Mouse (Mus musculus): Measurements from ENCODE around the gene 9130213A22Rik.

Gene 9130213A22Rik

GRCm38 (mm10) chr11:69123693-69124497, 1.5 kb upstream of the 9130213A22Rik start:
- peak; percentile 76 to 90 for DNase-seq (ENCODE audit: low spot score in 2 of 2)

DNA sequence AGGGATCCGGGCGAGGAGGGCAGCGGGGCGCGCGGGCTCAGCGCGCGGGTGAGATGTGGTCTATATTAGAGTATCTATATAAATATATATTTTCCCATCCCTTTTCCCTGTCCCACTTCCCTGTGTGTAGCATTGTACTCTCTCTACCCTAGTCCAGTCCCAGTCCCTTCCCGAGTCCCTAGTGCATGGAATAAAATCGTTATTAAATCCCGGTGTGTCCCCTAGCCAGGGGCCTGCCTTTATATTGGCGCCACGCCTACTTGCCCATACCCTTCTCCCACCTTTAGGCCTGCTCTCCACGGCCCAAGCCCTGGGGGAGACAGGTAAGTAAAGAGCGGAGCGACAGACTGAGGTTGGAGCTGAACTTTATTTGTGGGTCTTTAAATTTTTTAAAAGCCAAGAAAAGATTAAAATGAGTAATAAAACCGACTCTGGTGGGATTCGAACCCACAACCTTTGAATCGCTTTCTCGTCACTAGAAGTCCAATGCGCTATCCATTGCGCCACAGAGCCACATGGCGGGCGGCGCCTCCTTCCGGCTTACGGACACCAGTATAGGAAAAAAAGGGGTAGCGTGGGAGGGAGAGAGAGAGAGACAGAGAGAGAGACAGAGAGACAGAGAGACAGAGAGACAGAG, 785 bp upstream of the 9130213A22Rik start:
- peak; percentile 91 to 95 for DNase-seq (ENCODE audit: low spot score in 2 of 2)

DNA sequence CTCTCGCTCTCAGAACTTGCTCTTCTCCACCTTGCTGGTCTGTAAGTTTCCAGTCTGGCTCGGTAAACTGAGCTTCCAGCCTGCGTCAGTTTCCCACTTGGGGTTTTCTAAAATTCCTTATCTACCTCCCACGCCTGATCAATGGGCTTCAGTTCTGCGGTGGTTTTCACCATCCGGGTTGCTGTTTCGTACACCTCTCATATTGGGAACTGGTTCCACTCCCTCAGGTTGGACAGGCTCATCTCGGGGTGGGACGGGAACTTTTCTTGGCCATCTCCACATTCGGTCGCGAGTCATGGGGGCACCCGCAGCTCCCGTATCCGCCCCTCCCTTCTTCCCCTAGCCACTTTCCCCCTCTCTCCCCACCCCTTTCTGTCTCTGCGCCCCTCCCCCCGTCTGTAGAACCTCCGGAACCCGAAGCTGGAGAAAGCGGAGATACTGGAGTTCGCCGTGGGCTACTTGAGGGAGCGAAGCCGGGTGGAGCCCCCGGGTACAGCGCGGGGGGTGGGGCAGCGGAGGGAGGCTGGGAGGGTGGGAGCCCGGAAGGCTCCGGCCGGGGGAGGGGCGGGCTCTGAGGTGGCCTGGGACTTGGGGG, 551 bp downstream of the 9130213A22Rik start:
- peak in 1 of 2 experiments; percentile 32 for DNase-seq (ENCODE audit: low spot score in 2 of 2)

DNA sequence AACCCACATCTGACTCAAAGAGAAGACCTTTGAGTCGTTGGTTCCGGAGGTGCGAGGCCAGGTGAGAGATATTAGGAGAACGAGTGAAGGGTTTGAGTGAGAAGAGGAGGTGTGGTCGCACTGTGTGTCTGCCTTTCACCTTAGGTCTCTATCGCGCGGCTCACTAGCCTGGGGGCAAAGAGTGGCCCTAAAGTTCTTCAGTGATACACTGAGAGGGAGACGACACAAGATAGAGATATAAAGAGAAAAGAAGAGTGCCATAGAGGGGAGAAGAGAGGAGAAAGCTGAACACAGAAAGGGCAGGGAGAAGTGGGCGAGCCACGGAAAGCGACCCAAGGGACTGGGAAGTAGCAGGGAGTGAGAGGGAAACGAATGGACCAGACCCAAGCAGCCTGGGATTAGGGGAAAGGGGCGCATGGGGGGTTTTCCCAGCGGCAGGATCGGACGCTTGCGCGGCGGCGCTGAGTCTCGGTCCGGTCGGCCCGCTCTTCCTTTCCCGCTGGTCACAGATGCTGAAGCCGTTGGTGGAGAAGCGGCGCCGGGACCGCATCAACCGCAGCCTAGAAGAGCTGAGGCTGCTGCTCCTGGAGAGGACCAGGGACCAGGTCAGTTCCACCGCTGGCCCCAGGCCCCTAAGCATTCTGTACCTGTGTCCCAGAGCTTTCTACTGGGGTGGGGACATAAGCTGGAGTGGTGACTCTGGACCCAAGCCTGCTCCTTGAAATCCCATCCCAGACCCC, 1.2 kb downstream of the 9130213A22Rik start:
- DNase-seq (ENCODE audit: low spot score in 2 of 2), result no peak

- DNase-seq (ENCODE audit: low spot score in 2 of 2), result no peak
Observed at GRCm38 (mm10) chr11:69120221-69121000, 2.0 kb downstream of the 9130213A22Rik start, which contains the start of gene Hes7. Gene Hes7 (plus strand): TSS chr11:69120404.

DNA sequence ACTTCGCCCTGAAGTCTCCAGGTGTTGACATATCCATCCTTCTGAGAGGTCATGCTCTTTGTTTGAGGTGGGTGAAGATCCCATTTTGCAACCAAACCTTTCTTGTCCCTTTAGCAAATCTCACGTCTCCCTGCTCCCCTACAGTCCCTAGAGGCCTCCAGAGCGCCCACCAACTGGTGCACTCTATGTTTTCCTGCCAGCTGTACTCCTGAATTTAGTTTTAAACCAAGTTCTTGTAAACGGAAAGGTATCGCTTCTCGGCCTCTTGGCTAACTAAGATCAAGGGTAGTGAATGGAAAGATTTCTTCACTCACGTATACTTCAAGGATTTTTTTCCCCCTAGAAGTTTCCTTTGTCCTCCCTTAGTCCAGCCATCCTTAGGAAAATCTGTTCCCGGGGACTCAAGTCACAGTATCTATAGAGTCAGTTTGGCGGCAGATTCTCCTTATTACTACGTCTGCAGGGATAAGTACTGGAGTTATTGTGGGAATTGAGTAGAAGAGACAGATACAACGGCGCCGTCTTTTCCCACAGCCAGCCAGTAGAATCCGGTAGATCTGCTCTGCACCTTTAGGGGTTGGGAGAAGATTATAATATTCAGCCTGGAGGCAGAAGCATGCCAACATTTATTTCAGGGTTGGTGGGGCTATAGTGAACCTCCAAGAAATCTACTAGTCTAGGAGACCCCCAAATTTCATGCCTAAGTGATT, 2.8 kb downstream of the 9130213A22Rik start:
- DNase-seq (ENCODE audit: low spot score in 2 of 2), result no peak

GRCm38 (mm10) chr11:69118765-69119164, 3.6 kb downstream of the 9130213A22Rik start:
- DNase-seq (ENCODE audit: low spot score in 2 of 2), result peak; percentile 70 to 89

DNA sequence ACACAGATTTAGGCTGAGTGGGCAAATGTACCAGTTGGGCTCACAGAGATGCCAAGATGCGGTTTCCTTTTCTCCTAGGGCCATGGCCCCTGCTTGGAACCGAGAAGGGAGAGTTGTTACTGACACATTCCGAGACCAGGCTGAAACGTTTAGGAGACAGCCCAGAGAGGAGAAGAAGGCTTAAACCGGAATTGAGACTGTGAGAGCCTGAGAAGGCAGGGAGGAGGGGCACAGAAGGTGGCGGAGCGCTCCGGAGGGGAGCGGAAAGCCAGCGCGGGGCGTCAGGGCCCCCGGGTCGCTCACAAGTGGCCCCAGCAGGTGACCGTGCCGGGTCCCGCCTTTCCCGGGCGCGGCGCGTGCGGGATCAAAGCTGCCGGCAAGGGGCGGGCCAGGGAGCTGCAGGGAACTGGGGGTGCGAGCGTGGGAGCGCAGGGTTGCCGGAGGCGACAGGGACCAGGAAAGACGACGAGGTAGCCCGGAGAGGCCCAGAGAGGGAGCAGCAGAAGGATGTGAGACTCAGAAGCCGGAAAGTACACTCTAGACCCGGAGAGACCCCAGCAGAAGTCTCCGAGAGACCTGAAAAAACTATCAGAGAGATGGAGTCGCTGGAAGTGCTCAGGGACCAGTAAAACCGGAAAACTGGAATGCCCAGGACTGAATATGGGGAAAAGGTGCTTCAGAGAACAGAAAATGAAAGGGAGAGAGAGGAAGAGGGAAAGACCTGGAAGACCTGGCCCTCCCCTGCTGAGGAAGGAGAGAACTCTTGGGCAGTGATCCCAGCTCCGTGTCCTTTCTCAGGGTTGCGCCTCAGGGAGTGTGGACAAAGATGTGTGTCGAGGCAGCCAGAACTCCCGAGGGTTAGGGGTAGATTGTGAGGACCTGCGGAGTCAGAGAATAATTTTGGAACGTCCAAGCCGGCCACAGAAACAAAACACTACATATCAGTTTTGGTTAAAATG, 4.4 kb downstream of the 9130213A22Rik start:
- peak in 1 of 2 experiments; percentile 46 for DNase-seq (ENCODE audit: low spot score in 2 of 2)

DNA sequence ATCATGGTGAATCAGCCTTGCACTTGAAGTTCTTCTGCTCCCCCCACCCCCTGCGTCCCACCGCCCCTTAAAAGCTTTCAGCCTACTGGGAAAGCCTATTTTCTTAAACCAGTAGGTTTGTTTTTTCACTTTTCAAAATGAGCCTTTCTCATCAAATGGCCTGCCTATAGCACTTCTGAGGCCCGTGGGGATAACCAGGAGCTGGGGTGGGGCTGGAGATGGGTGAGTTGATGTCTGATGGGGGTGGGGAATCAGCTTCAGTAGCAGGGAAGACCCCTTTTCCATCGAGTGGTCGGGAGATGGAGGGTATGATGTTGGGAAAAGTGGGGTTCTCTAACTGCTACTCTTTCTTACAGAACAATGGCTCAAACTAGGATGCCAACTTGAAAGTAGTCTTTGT, 5.5 kb downstream of the 9130213A22Rik start:
- no peak for DNase-seq (ENCODE audit: low spot score in 2 of 2)

DNA sequence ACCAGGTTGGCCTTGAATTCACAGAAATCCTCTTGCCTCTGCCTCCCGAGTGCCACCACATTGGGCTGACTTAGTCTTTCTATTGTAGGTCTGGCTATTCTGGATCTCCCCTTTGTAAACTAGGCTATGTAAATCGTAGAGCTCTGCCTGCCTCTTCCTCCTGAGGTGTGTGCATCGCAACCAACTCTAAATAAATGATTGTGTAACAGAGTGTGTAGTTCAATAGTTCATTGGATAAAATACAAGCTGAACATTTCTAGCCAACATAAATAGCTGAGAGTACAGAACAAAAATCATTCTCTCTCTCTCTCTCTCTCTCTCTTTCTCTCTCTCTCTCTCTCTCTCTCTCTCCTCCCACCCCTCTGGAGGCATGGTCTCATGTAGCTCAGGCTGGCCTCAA, 7.8 kb downstream of the 9130213A22Rik start:
- no peak for DNase-seq (ENCODE audit: low spot score in 2 of 2)

- DNase-seq (ENCODE audit: low spot score in 2 of 2), result no peak
Observed at GRCm38 (mm10) chr11:69114018-69114417, 8.4 kb downstream of the 9130213A22Rik start.

DNA sequence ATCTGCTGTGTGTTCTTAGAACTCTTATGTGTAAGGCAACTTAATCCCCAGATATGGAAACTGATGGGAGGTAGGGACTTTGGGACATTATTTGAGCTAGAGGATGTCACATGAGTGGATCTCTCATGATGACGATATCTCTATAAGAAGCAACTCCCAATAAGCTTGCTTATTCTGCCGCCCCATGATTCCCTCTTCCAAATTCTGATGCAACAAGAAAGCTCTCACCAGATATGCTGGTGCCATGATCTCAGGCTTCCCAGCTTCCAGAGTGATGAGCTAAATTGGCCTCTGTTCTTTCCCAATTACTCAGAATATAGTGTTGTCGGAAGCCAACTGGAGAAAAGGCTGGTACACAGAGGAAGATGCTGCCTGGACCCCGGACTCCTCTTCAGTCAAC, 10.5 kb downstream of the 9130213A22Rik start:
- no peak for DNase-seq (ENCODE audit: low spot score in 2 of 2)

DNA sequence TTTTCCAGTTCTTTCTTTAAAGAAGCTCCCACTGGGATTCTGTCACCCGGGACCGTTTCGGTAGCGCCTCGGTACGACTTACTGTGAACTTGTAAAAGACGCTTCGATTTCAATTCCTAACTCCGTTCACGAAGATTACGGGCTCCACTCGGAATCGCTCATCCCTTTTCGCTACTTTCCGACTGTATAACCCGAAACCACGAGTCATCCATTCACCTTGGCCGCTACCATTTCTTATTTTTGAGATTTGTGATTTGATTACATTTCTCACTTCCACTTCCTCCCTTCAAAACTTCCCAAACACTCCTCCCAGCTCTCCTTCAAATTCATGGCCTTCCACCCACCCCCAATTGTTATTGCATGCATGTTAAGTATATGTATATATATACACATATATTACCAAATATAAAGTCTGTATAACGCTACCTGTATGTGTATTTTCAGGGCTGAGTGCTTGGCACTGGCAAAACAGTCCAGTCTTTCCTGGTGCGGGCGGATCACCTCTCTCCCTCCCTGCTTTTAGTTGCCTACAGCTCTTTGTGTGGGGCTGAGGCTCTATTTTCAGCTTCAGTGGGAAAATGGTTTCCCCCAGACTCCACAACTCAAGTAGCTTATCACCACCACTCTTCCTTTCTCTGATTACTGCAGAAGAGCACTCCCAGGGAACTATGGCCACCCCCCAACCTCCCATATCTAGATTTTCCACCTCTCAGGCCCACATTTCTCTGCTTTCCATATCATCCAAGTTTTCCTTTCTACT, 11.2 kb downstream of the 9130213A22Rik start:
- DNase-seq (ENCODE audit: low spot score in 2 of 2), result no peak

GRCm38 (mm10) chr11:69110319-69111046, 11.9 kb downstream of the 9130213A22Rik start:
- peak; percentile 99 for DNase-seq (ENCODE audit: low spot score in 2 of 2)

GRCm38 (mm10) chr11:69109032-69109900, 13.1 kb downstream of the 9130213A22Rik start:
- no peak for DNase-seq (ENCODE audit: low spot score in 2 of 2)

DNA sequence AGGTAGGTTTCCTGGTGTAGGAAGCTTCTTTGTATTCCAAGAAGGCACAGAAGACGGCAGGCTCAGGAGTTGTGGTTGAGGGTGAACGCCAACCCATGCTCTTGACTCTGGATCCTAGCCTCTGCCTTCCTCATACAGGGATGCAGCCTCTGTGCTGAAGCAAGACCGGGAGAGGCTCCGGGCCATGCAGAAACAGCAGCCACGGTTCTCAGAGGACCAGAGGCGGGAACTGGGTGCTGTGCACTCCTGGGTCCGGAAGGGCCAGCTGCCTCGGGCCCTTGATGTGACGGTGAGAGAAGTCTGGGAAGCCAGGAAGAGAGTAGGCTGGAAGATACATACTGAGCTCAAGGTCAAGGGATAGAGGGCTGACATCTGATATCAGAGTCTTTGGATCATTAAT, 14.2 kb downstream of the 9130213A22Rik start:
- no peak for DNase-seq (ENCODE audit: low spot score in 2 of 2)

DNA sequence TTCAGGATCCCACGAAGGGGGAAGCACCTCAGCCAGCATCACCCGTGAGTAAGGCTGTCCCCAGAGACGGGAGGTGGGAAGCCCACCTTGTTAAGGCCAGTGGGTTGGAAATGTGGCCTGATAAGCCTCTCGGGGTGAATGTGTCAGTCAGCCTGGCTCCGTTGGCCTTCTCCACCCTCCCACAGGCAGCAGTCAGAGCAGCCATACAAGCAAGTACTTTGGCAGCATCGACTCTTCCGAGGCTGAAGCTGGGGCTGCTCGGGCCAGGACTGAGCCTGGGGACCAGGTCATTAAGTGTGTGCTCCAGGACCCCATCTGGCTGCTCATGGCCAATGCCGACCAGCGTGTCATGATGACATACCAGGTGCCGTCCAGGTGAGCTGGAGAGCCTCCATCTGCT, 14.7 kb downstream of the 9130213A22Rik start:
- no peak for DNase-seq (ENCODE audit: low spot score in 2 of 2)
